Mouse (Mus musculus): ENCODE results near the gene Dtd2. TPM values are rescaled to one million over a fixed set of nuclear protein-coding genes. Genes with fewer than 3 reads are reported as not detected.

Gene Dtd2
- total and polyA plus RNA-seq, 2 experiments from 2014 or later = 17.9 to 23.1 TPM

GRCm38 (mm10) chr12:51970352-51971069 is 35.8 kb downstream of the Dtd2 start:
- H3K4me1 ChIP-seq (ENCODE audit: insufficient read depth) = no peaks in the 10 kb centered on the region; the same call in 1 of the 2 replicates
- WGBS = 1% methylated on average over 35 of the region's 35 CpGs
- H3K9me3 ChIP-seq (ENCODE audit: low read length) = no peaks in the 10 kb centered on the region
- no peaks in the 10 kb centered on the region for H3K27me3 ChIP-seq (ENCODE audit: insufficient read depth, low read length)
- ATAC-seq (no peak; the same call in 1 of the 2 replicates), DNase-seq (peak; percentile 11)
- peak overlapping the region; percentile 62 for H3K4me2 ChIP-seq (ENCODE audit: low read depth)
- no peaks in the 10 kb centered on the region for H3K36me3 ChIP-seq (ENCODE audit: insufficient read depth)
- peak overlapping the region; percentile 88 for H3K4me3 ChIP-seq (ENCODE audit: low read depth, low read length)
- H3K9ac ChIP-seq = peak overlapping the region; percentile 77
- no peak for TF ChIP-seq CTCF (IDR thresholded peaks at IDR 0.05; ENCODE audit: low read depth)
- peak overlapping the region; percentile 81 for H3K27ac ChIP-seq (ENCODE audit: low read depth, low read length)

- Histone ChIP-seq H3K27ac (ENCODE audit: low read depth, low read length) (no peak overlapping the region), H3K36me3 (ENCODE audit: insufficient read depth) (no peaks in the 10 kb centered on the region), H3K4me1 (ENCODE audit: insufficient read depth) (no peaks in the 10 kb centered on the region; the same call in 1 of the 2 replicates), H3K27me3 (ENCODE audit: insufficient read depth, low read length) (no peaks in the 10 kb centered on the region), H3K9ac (no peak overlapping the region), H3K4me3 (ENCODE audit: low read depth, low read length) (peak overlapping the region; percentile 88; the same call in 1 of the 2 replicates), H3K9me3 (ENCODE audit: low read length) (no peaks in the 10 kb centered on the region), H3K4me2 (ENCODE audit: low read depth) (peak overlapping the region; percentile 62)
- 26% methylated on average over 7 of the region's 7 CpGs for WGBS
- no peak for ATAC-seq
- TF ChIP-seq CTCF (IDR thresholded peaks at IDR 0.05; ENCODE audit: low read depth) = no peak
- no peak for DNase-seq
These were observed 36.4 kb downstream of the Dtd2 start for GRCm38 (mm10) chr12:51969876-51970275.

GRCm38 (mm10) chr12:51969092-51969491 is 37.2 kb downstream of the Dtd2 start:
- H3K27ac ChIP-seq (ENCODE audit: low read depth, low read length) = no peak overlapping the region
- 95% methylated on average over 2 of the region's 2 CpGs for WGBS
- no peak for TF ChIP-seq CTCF (IDR thresholded peaks at IDR 0.05; ENCODE audit: low read depth)

GRCm38 (mm10) chr12:51967915-51968595 is 38.2 kb downstream of the Dtd2 start:
- Histone ChIP-seq H3K4me2 (ENCODE audit: low read depth) (no peak overlapping the region), H3K9ac (no peak overlapping the region), H3K27me3 (ENCODE audit: insufficient read depth, low read length) (no peaks in the 10 kb centered on the region), H3K4me1 (ENCODE audit: insufficient read depth) (no peaks in the 10 kb centered on the region; the same call in 1 of the 2 replicates), H3K27ac (ENCODE audit: low read depth, low read length) (no peak overlapping the region), H3K4me3 (ENCODE audit: low read depth, low read length) (no peak overlapping the region), H3K36me3 (ENCODE audit: insufficient read depth) (no peaks in the 10 kb centered on the region), H3K9me3 (ENCODE audit: low read length) (no peaks in the 10 kb centered on the region)
- WGBS = 82% methylated on average over 9 of the region's 9 CpGs
- ATAC-seq = no peak
- TF ChIP-seq CTCF (IDR thresholded peaks at IDR 0.05; ENCODE audit: low read depth) = no peak
- DNase-seq = no peak

More at GRCm38 (mm10) chr12:51969092-51969491, 37.2 kb downstream of the Dtd2 start:
- Histone ChIP-seq H3K4me2 (ENCODE audit: low read depth) (no peak overlapping the region), H3K9me3 (ENCODE audit: low read length) (no peaks in the 10 kb centered on the region), H3K9ac (no peak overlapping the region), H3K36me3 (ENCODE audit: insufficient read depth) (no peaks in the 10 kb centered on the region), H3K4me3 (ENCODE audit: low read depth, low read length) (no peak overlapping the region), H3K27me3 (ENCODE audit: insufficient read depth, low read length) (no peaks in the 10 kb centered on the region), H3K4me1 (ENCODE audit: insufficient read depth) (no peaks in the 10 kb centered on the region; the same call in 1 of the 2 replicates)
- ATAC-seq (no peak), DNase-seq (no peak)

- 50% methylated on average over 6 of the region's 6 CpGs for WGBS
- peaks cover 6% of the 10 kb centered on the region; the same call in 1 of the 2 replicates for H3K36me3 ChIP-seq (ENCODE audit: insufficient read depth)
- no peaks in the 10 kb centered on the region for H3K9me3 ChIP-seq (ENCODE audit: low read length)
- no peak for TF ChIP-seq CTCF (IDR thresholded peaks at IDR 0.05; ENCODE audit: low read depth)
- H3K27ac ChIP-seq (ENCODE audit: low read depth, low read length) = no peak overlapping the region
- H3K27me3 ChIP-seq (ENCODE audit: insufficient read depth, low read length) = no peaks in the 10 kb centered on the region
- H3K9ac ChIP-seq = no peak overlapping the region
- no peaks in the 10 kb centered on the region for H3K4me1 ChIP-seq (ENCODE audit: insufficient read depth)
- H3K4me2 ChIP-seq (ENCODE audit: low read depth) = no peak overlapping the region
- H3K4me3 ChIP-seq (ENCODE audit: low read depth, low read length) = no peak overlapping the region
- ATAC-seq = no peak
- DNase-seq = no peak
These were observed 48.7 kb downstream of the Dtd2 start for GRCm38 (mm10) chr12:51957626-51958025.

- no peak for DNase-seq
- H3K4me3 ChIP-seq (ENCODE audit: low read depth, low read length) = no peak overlapping the region
- no peaks in the 10 kb centered on the region for H3K27me3 ChIP-seq (ENCODE audit: insufficient read depth, low read length)
- H3K36me3 ChIP-seq (ENCODE audit: insufficient read depth) = peaks cover 27% of the 10 kb centered on the region
- no peak overlapping the region for H3K9ac ChIP-seq
- ATAC-seq = no peak
- TF ChIP-seq CTCF (IDR thresholded peaks at IDR 0.05; ENCODE audit: low read depth) = no peak
- no peaks in the 10 kb centered on the region for H3K9me3 ChIP-seq (ENCODE audit: low read length)
- WGBS = 84% methylated on average over 10 of the region's 10 CpGs
- H3K27ac ChIP-seq (ENCODE audit: low read depth, low read length) = no peak overlapping the region
- H3K4me2 ChIP-seq (ENCODE audit: low read depth) = no peak overlapping the region
- H3K4me1 ChIP-seq (ENCODE audit: insufficient read depth) = no peaks in the 10 kb centered on the region
These were observed 54.0 kb downstream of the Dtd2 start for GRCm38 (mm10) chr12:51952309-51952708.

- Histone ChIP-seq H3K4me1 (ENCODE audit: insufficient read depth) (no peaks in the 10 kb centered on the region), H3K36me3 (ENCODE audit: insufficient read depth) (peaks cover 32% of the 10 kb centered on the region), H3K4me2 (ENCODE audit: low read depth) (no peak overlapping the region), H3K4me3 (ENCODE audit: low read depth, low read length) (no peak overlapping the region), H3K9ac (no peak overlapping the region), H3K27ac (ENCODE audit: low read depth, low read length) (no peak overlapping the region), H3K9me3 (ENCODE audit: low read length) (no peaks in the 10 kb centered on the region), H3K27me3 (ENCODE audit: insufficient read depth, low read length) (no peaks in the 10 kb centered on the region)
- peak; percentile 13 for DNase-seq
- TF ChIP-seq CTCF (IDR thresholded peaks at IDR 0.05; ENCODE audit: low read depth) = peak; percentile 59
- 86% methylated on average over 10 of the region's 10 CpGs for WGBS
- peak; percentile 36; the same call in 1 of the 2 replicates for ATAC-seq
These were observed 58.8 kb downstream of the Dtd2 start for GRCm38 (mm10) chr12:51947498-51947945.
